Mouse (Mus musculus): ENCODE data around the gene Ampd2. TPM values are rescaled to one million over a fixed set of nuclear protein-coding genes. Genes with fewer than 3 reads are reported as not detected.

Gene Ampd2
- polyA plus RNA-seq, 1 experiment = 16.6 TPM

DNA sequence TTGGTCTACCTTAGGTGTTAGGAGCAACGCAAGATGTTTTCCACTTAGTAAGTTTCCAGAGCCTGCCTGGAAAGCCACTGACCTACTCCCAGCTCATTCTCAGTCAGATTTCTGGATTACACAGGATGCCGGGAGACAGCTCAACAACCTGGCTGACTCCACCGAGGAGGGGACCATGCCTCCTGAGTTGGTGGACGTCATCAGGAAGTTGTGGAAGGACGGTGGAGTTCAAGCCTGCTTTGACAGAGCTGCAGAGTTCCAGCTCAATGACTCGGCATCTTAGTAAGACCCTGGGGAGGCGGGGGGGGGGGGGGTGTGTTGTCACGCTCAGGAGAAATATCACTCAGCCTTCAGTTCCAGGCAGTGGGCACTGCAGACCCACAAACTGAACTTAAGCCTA is 9.8 kb upstream of the Ampd2 start:
- Histone ChIP-seq H3K4me1 (ENCODE audit: control insufficient read depth, insufficient read depth, low read length) (no peaks in the 10 kb centered on the region), H3K27me3 (ENCODE audit: control insufficient read depth, insufficient read depth, low read length) (no peaks in the 10 kb centered on the region), H3K36me3 (ENCODE audit: control insufficient read depth, insufficient read depth, low read length) (no peaks in the 10 kb centered on the region), H3K27ac (ENCODE audit: control insufficient read depth, insufficient read depth, low read depth, low read length) (no peak overlapping the region), H3K4me3 (ENCODE audit: control insufficient read depth, low read depth, low read length) (no peak overlapping the region)
- no peak for TF ChIP-seq CTCF (IDR thresholded peaks at IDR 0.05; ENCODE audit: control insufficient read depth, insufficient read depth, insufficient replicate concordance, low read depth, low read length)
- no peak for TF ChIP-seq POLR2A (IDR thresholded peaks at IDR 0.05; ENCODE audit: control insufficient read depth, low read depth, low read length)

DNA sequence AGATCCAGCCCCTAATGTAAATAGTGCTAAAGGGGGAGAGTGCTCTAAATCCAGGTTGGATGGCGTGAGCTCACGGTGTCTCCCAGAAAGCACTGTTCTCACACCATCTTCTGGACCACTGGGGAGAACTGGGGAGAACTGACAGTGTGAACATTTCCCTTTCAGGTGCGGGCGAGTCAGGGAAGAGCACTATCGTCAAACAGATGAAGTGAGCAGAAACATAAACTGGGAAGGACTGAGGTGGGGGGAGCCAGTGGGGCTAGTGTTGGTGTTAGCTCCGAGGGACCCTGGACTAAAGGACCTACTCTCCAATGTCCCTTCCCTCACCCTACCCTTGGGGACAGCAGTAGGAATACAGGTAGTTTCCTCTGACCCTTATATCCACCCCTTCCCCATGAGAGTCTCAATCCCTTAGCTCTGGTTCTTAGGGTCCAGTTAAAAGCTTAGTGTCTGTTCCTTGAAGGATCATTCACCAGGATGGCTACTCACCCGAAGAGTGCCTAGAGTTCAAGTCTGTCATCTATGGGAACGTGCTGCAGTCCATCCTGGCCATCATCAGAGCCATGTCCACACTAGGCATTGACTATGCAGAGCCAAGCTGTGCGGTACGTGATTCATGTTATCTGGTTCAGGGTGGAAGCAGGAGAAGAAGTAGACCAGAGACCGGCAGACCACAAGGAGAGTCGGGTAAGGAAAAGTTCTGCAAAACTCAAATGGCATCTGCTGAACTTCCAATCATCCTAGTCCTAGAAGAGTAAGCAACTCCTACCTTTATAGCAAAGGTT is 8.7 kb upstream of the Ampd2 start:
- H3K4me1 ChIP-seq (ENCODE audit: control insufficient read depth, insufficient read depth, low read length) = no peaks in the 10 kb centered on the region
- no peaks in the 10 kb centered on the region for H3K27me3 ChIP-seq (ENCODE audit: control insufficient read depth, insufficient read depth, low read length)
- no peaks in the 10 kb centered on the region for H3K36me3 ChIP-seq (ENCODE audit: control insufficient read depth, insufficient read depth, low read length)
- H3K27ac ChIP-seq (ENCODE audit: control insufficient read depth, insufficient read depth, low read depth, low read length) = no peak overlapping the region
- no peak for TF ChIP-seq POLR2A (IDR thresholded peaks at IDR 0.05; ENCODE audit: control insufficient read depth, low read depth, low read length)
- TF ChIP-seq CTCF (IDR thresholded peaks at IDR 0.05; ENCODE audit: control insufficient read depth, insufficient read depth, insufficient replicate concordance, low read depth, low read length) = no peak
- H3K4me3 ChIP-seq (ENCODE audit: control insufficient read depth, low read depth, low read length) = no peak overlapping the region

- TF ChIP-seq POLR2A (IDR thresholded peaks at IDR 0.05; ENCODE audit: control insufficient read depth, low read depth, low read length) = no peak
- TF ChIP-seq CTCF (IDR thresholded peaks at IDR 0.05; ENCODE audit: control insufficient read depth, insufficient read depth, insufficient replicate concordance, low read depth, low read length) = no peak
- no peaks in the 10 kb centered on the region for H3K4me1 ChIP-seq (ENCODE audit: control insufficient read depth, insufficient read depth, low read length)
Measured at GRCm38 (mm10) chr3:108094146-108094545, 7.7 kb upstream of the Ampd2 start.

DNA sequence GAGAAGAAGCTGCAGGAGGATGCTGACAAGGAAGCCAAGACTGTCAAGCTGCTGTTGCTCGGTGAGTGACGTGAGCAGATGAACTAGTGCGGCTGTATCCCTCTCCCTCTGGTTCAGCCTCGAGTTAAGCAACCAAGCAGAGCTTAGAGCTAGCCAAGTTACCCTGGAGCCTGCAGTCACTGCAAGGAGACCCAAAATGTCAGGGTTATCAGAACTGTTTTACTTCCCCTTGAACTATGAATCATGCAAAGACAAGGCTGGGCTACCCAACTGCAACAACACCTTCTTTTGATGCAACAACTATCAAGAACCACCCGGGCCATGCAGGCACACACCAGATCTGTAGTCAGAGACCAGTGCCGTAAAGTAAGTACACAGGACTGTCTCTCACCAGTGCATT is 6.9 kb upstream of the Ampd2 start:
- no peak overlapping the region for H3K27ac ChIP-seq (ENCODE audit: control insufficient read depth, insufficient read depth, low read depth, low read length)
- H3K36me3 ChIP-seq (ENCODE audit: control insufficient read depth, insufficient read depth, low read length) = no peaks in the 10 kb centered on the region
- H3K4me3 ChIP-seq (ENCODE audit: control insufficient read depth, low read depth, low read length) = no peak overlapping the region
- no peak for TF ChIP-seq POLR2A (IDR thresholded peaks at IDR 0.05; ENCODE audit: control insufficient read depth, low read depth, low read length)
- no peak for TF ChIP-seq CTCF (IDR thresholded peaks at IDR 0.05; ENCODE audit: control insufficient read depth, insufficient read depth, insufficient replicate concordance, low read depth, low read length)
- peaks cover 3% of the 10 kb centered on the region for H3K4me1 ChIP-seq (ENCODE audit: control insufficient read depth, insufficient read depth, low read length)
- no peaks in the 10 kb centered on the region for H3K27me3 ChIP-seq (ENCODE audit: control insufficient read depth, insufficient read depth, low read length)

More at GRCm38 (mm10) chr3:108094146-108094545, 7.7 kb upstream of the Ampd2 start:
- no peaks in the 10 kb centered on the region for H3K27me3 ChIP-seq (ENCODE audit: control insufficient read depth, insufficient read depth, low read length)
- no peak overlapping the region for H3K4me3 ChIP-seq (ENCODE audit: control insufficient read depth, low read depth, low read length)
- no peaks in the 10 kb centered on the region for H3K36me3 ChIP-seq (ENCODE audit: control insufficient read depth, insufficient read depth, low read length)
- no peak overlapping the region for H3K27ac ChIP-seq (ENCODE audit: control insufficient read depth, insufficient read depth, low read depth, low read length)

DNA sequence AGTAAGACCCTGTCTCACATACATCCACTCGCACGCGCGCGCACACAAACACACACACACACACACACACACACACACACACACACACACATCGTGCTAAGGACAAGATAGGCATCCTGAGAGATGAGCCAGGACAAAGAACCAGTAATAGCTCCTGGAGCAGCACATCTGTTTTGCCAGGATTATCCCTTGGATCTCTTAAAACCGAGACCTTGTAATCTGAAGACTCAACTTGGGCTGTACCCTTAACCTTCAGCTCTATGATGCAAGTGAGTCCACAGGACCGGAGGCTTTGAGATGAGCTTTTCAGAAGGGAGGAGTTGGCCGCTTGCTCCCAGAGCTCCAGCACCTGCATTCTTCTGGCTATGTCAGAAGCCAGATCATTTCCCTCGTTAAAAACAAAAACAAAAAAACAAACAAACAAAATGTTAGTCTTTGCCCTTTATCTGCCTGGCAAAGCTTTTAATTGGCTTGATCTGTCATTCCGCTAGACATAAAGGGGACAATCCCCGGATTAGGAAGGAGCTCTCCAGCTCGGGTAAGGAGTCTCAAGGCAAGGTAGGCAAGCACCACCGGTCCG is 6.2 kb upstream of the Ampd2 start, which contains the start of gene Gnat2:
Gene Gnat2, plus strand, starts transcription at position 254 of the 580 bp plus-strand sequence.
- Histone ChIP-seq H3K27ac (ENCODE audit: control insufficient read depth, insufficient read depth, low read depth, low read length) (no peak within 1 kb of the TSS), H3K4me1 (ENCODE audit: control insufficient read depth, insufficient read depth, low read length) (peaks cover 3% of the 10 kb centered on the region), H3K36me3 (ENCODE audit: control insufficient read depth, insufficient read depth, low read length) (no peaks in the 10 kb centered on the region), H3K27me3 (ENCODE audit: control insufficient read depth, insufficient read depth, low read length) (no peaks in the 10 kb centered on the region), H3K4me3 (ENCODE audit: control insufficient read depth, low read depth, low read length) (no peak within 1 kb of the TSS)
- TF ChIP-seq POLR2A (IDR thresholded peaks at IDR 0.05; ENCODE audit: control insufficient read depth, low read depth, low read length) = no peak

GRCm38 (mm10) chr3:108092030-108092429 is 5.6 kb upstream of the Ampd2 start:
- H3K36me3 ChIP-seq (ENCODE audit: control insufficient read depth, insufficient read depth, low read length) = no peaks in the 10 kb centered on the region

GRCm38 (mm10) chr3:108090561-108090960 is 4.1 kb upstream of the Ampd2 start:
- H3K4me1 ChIP-seq (ENCODE audit: control insufficient read depth, insufficient read depth, low read length) = peaks cover 14% of the 10 kb centered on the region
- no peak for TF ChIP-seq POLR2A (IDR thresholded peaks at IDR 0.05; ENCODE audit: control insufficient read depth, low read depth, low read length)
- TF ChIP-seq CTCF (IDR thresholded peaks at IDR 0.05; ENCODE audit: control insufficient read depth, insufficient read depth, insufficient replicate concordance, low read depth, low read length) = no peak
- H3K27ac ChIP-seq (ENCODE audit: control insufficient read depth, insufficient read depth, low read depth, low read length) = no peak overlapping the region
- H3K4me3 ChIP-seq (ENCODE audit: control insufficient read depth, low read depth, low read length) = no peak overlapping the region
- H3K36me3 ChIP-seq (ENCODE audit: control insufficient read depth, insufficient read depth, low read length) = no peaks in the 10 kb centered on the region
- H3K27me3 ChIP-seq (ENCODE audit: control insufficient read depth, insufficient read depth, low read length) = no peaks in the 10 kb centered on the region

More at GRCm38 (mm10) chr3:108092030-108092429, 5.6 kb upstream of the Ampd2 start:
- no peak for TF ChIP-seq POLR2A (IDR thresholded peaks at IDR 0.05; ENCODE audit: control insufficient read depth, low read depth, low read length)
- TF ChIP-seq CTCF (IDR thresholded peaks at IDR 0.05; ENCODE audit: control insufficient read depth, insufficient read depth, insufficient replicate concordance, low read depth, low read length) = no peak
- Histone ChIP-seq H3K27me3 (ENCODE audit: control insufficient read depth, insufficient read depth, low read length) (no peaks in the 10 kb centered on the region), H3K4me1 (ENCODE audit: control insufficient read depth, insufficient read depth, low read length) (peaks cover 5% of the 10 kb centered on the region), H3K27ac (ENCODE audit: control insufficient read depth, insufficient read depth, low read depth, low read length) (no peak overlapping the region), H3K4me3 (ENCODE audit: control insufficient read depth, low read depth, low read length) (no peak overlapping the region)

Data from testis, adult 2 months (tissue).